12 mouse cellular contexts compared by ENCODE assay signal in the genomic region with DNA sequence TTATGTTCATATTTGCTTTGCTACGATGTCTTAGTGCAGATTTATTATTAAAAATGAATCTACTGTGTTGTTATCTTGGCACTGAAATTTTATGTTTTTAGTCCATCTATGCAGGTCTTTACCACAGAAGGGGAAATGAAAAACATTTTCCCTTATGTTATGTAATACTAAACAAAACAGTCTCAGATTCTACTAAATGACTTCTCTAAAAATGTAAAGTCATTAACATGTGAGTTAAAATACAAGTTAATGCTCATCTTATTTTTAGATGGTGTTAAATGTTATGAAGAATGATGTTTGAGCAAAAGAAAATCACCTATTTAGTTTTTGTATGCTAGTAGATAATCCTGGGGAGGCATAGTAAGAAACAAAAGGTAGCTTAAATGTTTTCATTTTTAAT.
DNase-seq lines count a peak whose midpoint lies in the region; ATAC-seq and TF ChIP-seq lines count a peak whose summit lies in the region.
"Had no signal": no experiment of that assay in that cellular context is flagged by ENCODE, and none has a peak within 500 bp of the region (broad histone marks: within the 10 kb centered on the region; RNA-seq: fewer than 3 reads in every experiment).

No protein-coding gene starts in this region.

- dilution Hi-C loops in CH12.LX (cut with MboI; ENCODE audit: extremely low pct_ligation_motif_present, extremely low pct_unique_long_range_greater_than_20kb, low sequenced_read_pairs): no loop called here

- TF ChIP-seq POLR2A in CH12.LX (IDR thresholded peaks at IDR 0.05; ENCODE audit: low read depth, low read length): no peak

- no peaks in the 10 kb centered on the region for H3K4me1 ChIP-seq in hindbrain, embryonic 14.5 days (replicated peaks; ENCODE audit: control insufficient read depth, insufficient read depth, low read length)
- H3K4me1 ChIP-seq in hindbrain, embryonic 10.5 days (replicated peaks): peaks cover 4% of the 10 kb centered on the region; the same call in 1 of the 2 replicates
- H3K4me1 ChIP-seq in CH12.LX (ENCODE audit: control insufficient read depth in 1 of 2, insufficient read depth in 2 of 2): peaks cover 7 to 48% of the 10 kb centered on the region in 2 experiments
- no peaks in the 10 kb centered on the region for H3K4me1 ChIP-seq in midbrain, postnatal 0 days (ENCODE audit: insufficient read depth, low read length)

- TF ChIP-seq RAD21 in CH12.LX (IDR thresholded peaks at IDR 0.05; ENCODE audit: low read depth, low read length): no peak

- H3K27ac ChIP-seq in hindbrain, embryonic 14.5 days: peak overlapping the region; percentile 49
- no peak overlapping the region for H3K27ac ChIP-seq in hindbrain, embryonic 10.5 days
- H3K27ac ChIP-seq in CH12.LX (ENCODE audit: insufficient read depth, low read depth): no peak overlapping the region
- H3K27ac ChIP-seq in midbrain, postnatal 0 days (ENCODE audit: low read depth, low read length): peak overlapping the region; percentile 83
- H3K27ac ChIP-seq: embryonic facial prominence, embryonic 10.5 days had no signal

- ATAC-seq in hindbrain, embryonic 14.5 days (ENCODE audit: low FRiP score): no peak
- ATAC-seq in common myeloid progenitor, adult 5-6 weeks (replicated peaks; ENCODE audit: low read depth, poor library complexity, severe bottlenecking): 0 out of 2 replicates have a peak, but pooled peaks have one; percentile 32
- ATAC-seq in midbrain, postnatal 0 days (ENCODE audit: low FRiP score): no peak
- ATAC-seq: CD4-positive, CD25-positive, alpha-beta regulatory T cell, adult 4 months; intestine, embryonic 16.5 days had no signal

- TF ChIP-seq CTCF in CH12.LX (conservative IDR thresholded peaks at IDR 0.05 in 1 of 2, IDR thresholded peaks at IDR 0.05 in 1 of 2; ENCODE audit: low read depth in 2 of 2, low read length in 2 of 2): no peak
- no peak for TF ChIP-seq CTCF in midbrain, postnatal 0 days (IDR thresholded peaks at IDR 0.05)

- no peak for DNase-seq in hindbrain, embryonic 14.5 days (ENCODE audit: low spot score)
- DNase-seq in hindbrain, embryonic 10.5 days (ENCODE audit: low spot score): no peak
- no peak for DNase-seq in CH12.LX (ENCODE audit: extremely low read depth)
- no peak for DNase-seq in midbrain, postnatal 0 days (ENCODE audit: low spot score)
- DNase-seq in ovary, postnatal 14 days (ENCODE audit: low spot score): no peak
- DNase-seq in adrenal gland, adult (ENCODE audit: inconsistent age in 2 of 2, low spot score in 1 of 2): no peak
- DNase-seq: adrenal gland, postnatal 25 days had no signal

- H3K36me3 ChIP-seq in hindbrain, embryonic 14.5 days (replicated peaks; ENCODE audit: control insufficient read depth, insufficient read depth): no peaks in the 10 kb centered on the region
- 0 out of 2 replicates have a peak, but pooled peaks cover 4% of the 10 kb centered on the region for H3K36me3 ChIP-seq in hindbrain, embryonic 10.5 days
- H3K36me3 ChIP-seq in CH12.LX (replicated peaks in 1 of 2; ENCODE audit: control insufficient read depth in 1 of 2, insufficient read depth in 1 of 2, low read length in 1 of 2): peaks cover 0 to 4% of the 10 kb centered on the region in 2 experiments
- no peaks in the 10 kb centered on the region for H3K36me3 ChIP-seq in midbrain, postnatal 0 days (ENCODE audit: insufficient read depth, low read length)

- H3K9ac ChIP-seq in hindbrain, embryonic 14.5 days: peak overlapping the region; percentile 17
- H3K9ac ChIP-seq in CH12.LX (ENCODE audit: insufficient read depth, low read depth): peak overlapping the region; percentile 40
- peak overlapping the region; percentile 33; the same call in 1 of the 2 replicates for H3K9ac ChIP-seq in midbrain, postnatal 0 days (replicated peaks; ENCODE audit: low read length, poor library complexity, severe bottlenecking)

- H3K79me2 ChIP-seq in CH12.LX (replicated peaks; ENCODE audit: control insufficient read depth, extremely low read depth, insufficient read depth, poor library complexity, severe bottlenecking): peaks cover 5% of the 10 kb centered on the region; the same call in 1 of the 2 replicates

- in situ Hi-C loops in CH12.LX (cut with MboI; ENCODE audit: low pct_ligation_motif_present, low pct_unique_long_range_greater_than_20kb, low sequenced_read_pairs): no loop called here

- no peaks in the 10 kb centered on the region for H3K27me3 ChIP-seq in hindbrain, embryonic 14.5 days (ENCODE audit: control insufficient read depth, insufficient read depth, low read length)
- H3K27me3 ChIP-seq in hindbrain, embryonic 10.5 days (ENCODE audit: insufficient read depth, poor library complexity, severe bottlenecking): no peaks in the 10 kb centered on the region
- H3K27me3 ChIP-seq in CH12.LX (replicated peaks): no peaks in the 10 kb centered on the region
- H3K27me3 ChIP-seq in midbrain, postnatal 0 days (ENCODE audit: insufficient read depth, low read length): no peaks in the 10 kb centered on the region

- 0 out of 2 replicates have a peak overlapping the region, but pooled peaks have one; percentile 15 for H3K4me3 ChIP-seq in hindbrain, embryonic 14.5 days (replicated peaks; ENCODE audit: low read length)
- no peak overlapping the region for H3K4me3 ChIP-seq in hindbrain, embryonic 10.5 days
- peak overlapping the region; percentile 36 to 52 (median 49) for H3K4me3 ChIP-seq in CH12.LX (replicated peaks in 1 of 3; ENCODE audit: low read depth in 2 of 3, low read length in 2 of 3, poor library complexity in 1 of 3)
- peak overlapping the region; percentile 32 for H3K4me3 ChIP-seq in midbrain, postnatal 0 days (ENCODE audit: low read depth, low read length)
- H3K4me3 ChIP-seq: embryonic facial prominence, embryonic 10.5 days; erythroblast, embryonic 14.5 days had no signal

- peak overlapping the region; percentile 41 for H3K4me2 ChIP-seq in hindbrain, embryonic 14.5 days (replicated peaks)
- H3K4me2 ChIP-seq in CH12.LX (ENCODE audit: insufficient read depth, low read depth, poor library complexity, severe bottlenecking): peak overlapping the region; percentile 100
- peak overlapping the region; percentile 41 for H3K4me2 ChIP-seq in midbrain, postnatal 0 days (ENCODE audit: low read depth, low read length, poor library complexity, severe bottlenecking)

- no peaks in the 10 kb centered on the region for H3K9me3 ChIP-seq in hindbrain, embryonic 14.5 days (ENCODE audit: control insufficient read depth, low read length)
- no peaks in the 10 kb centered on the region for H3K9me3 ChIP-seq in hindbrain, embryonic 10.5 days
- H3K9me3 ChIP-seq in CH12.LX (replicated peaks; ENCODE audit: low read length): peaks cover 3% of the 10 kb centered on the region
- no peaks in the 10 kb centered on the region for H3K9me3 ChIP-seq in midbrain, postnatal 0 days (ENCODE audit: low read length)
- H3K9me3 ChIP-seq: embryonic facial prominence, embryonic 10.5 days had no signal

- peak; percentile 56; the same call in 1 of the 2 replicates for TF ChIP-seq EP300 in CH12.LX (IDR thresholded peaks at IDR 0.05; ENCODE audit: low read length)

- 83% methylated on average over 1 of the region's 1 CpGs for WGBS in hindbrain, embryonic 14.5 days
- 93% methylated on average over 1 of the region's 1 CpGs for WGBS in hindbrain, embryonic 10.5 days
- 64% methylated on average over 1 of the region's 1 CpGs for WGBS in midbrain, postnatal 0 days

TF ChIP-seq in CH12.LX, 34 proteins besides CTCF, POLR2A, EP300 and RAD21:
- TF ChIP-seq SMC3 (IDR thresholded peaks at IDR 0.05; ENCODE audit: low read depth, low read length) (no peak), CHD1 (IDR thresholded peaks at IDR 0.05; ENCODE audit: low read depth, low read length) (peak; percentile 75; the same call in 1 of the 2 replicates)
TF ChIP-seq in CH12.LX: peak in this region for 1.

Comparison
In these comparisons a context has a peak if more than half of its experiments do, and no peak if none do; other contexts are left out.
1. H3K27ac ChIP-seq: peak in hindbrain, embryonic 14.5 days (single experiment) and midbrain, postnatal 0 days (single experiment); none in hindbrain, embryonic 10.5 days (single experiment) and CH12.LX (single experiment).
2. H3K4me2 ChIP-seq: peak in every context shown above with its lines; median percentile 100 in CH12.LX; 41 in hindbrain, embryonic 14.5 days; 41 in midbrain, postnatal 0 days.
3. Peak in every context shown above with its lines, with median percentiles within 50 percentile points of each other: H3K9ac ChIP-seq.